Mouse (Mus musculus) testis, adult 2 months (tissue): Measurements from ENCODE around the gene Lat2.

Source experiments
- CTCF ChIP-seq: fragments of 200-500 bp; IDR thresholded peaks from 2 replicates; pipeline ENCODE4 v1.5.1; 2012; ENCODE audit warnings: low read depth, mild to moderate bottlenecking, inconsistent platforms, low read length, moderate library complexity; ENCODE audit not compliant: control insufficient read depth, insufficient read depth, insufficient replicate concordance
- POLR2A ChIP-seq: fragments of 200-500 bp; IDR thresholded peaks from 2 replicates; pipeline ENCODE4 v1.6.1; 2012; ENCODE audit warnings: low read depth, mild to moderate bottlenecking, inconsistent platforms, low read length, moderate library complexity; ENCODE audit not compliant: control insufficient read depth

DNA sequence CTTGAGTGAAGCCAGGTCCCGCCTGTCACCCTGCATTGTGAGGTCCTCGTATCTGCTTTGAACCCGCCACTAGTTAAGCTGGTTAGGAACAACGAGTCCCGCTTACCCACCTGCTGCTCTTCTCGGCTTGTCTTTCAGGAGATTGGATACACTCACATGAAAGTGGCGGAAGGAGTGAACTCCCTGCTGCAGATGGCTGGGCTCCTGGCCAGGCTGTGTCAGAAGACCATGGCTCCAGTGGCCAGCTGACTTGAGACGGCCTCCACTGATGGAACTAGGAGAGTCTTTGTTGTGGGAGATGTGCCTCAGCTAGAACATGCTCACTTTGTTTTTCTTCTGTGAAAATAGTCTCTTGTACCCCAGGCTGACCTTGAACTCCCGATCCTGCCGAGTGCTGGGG is 17.1 kb downstream of the Lat2 start:
- no peak for TF ChIP-seq POLR2A
- no peak for TF ChIP-seq CTCF
